Mouse (Mus musculus): ENCODE measurements around the gene Slc5a10.

GRCm38 (mm10) chr11:61652686-61653447 is 67.8 kb downstream of the Slc5a10 start, which contains the start of gene Grap:
- TF ChIP-seq GATA1 (IDR thresholded peaks at IDR 0.05; ENCODE audit: borderline replicate concordance, low read length) (no peak), CTCF (IDR thresholded peaks at IDR 0.05; ENCODE audit: low read depth, low read length) (no peak), TAL1 (conservative IDR thresholded peaks at IDR 0.05; ENCODE audit: low read depth, low read length) (no peak), POLR2AphosphoS5 (IDR thresholded peaks at IDR 0.05; ENCODE audit: insufficient replicate concordance, low read depth, low read length) (no peak), GATA2 (IDR thresholded peaks at IDR 0.05; ENCODE audit: borderline replicate concordance, low read depth, low read length) (no peak)

All from G1E (cell line).